ENCODE assay signal across 9 mouse cellular contexts in genomic region chr15:81926446-81926822, GRCm38 (mm10). TPM values are rescaled to one million over a fixed set of nuclear protein-coding genes. Genes with fewer than 3 reads are reported as not detected.
A peak's percentile ranks its signal among the peaks of the same experiment; 100 is the strongest.
DNase-seq lines count a peak whose midpoint lies in the region; ATAC-seq and TF ChIP-seq lines count a peak whose summit lies in the region.
"Had no signal": no experiment of that assay in that cellular context is flagged by ENCODE, and none has a peak within 500 bp of the region (broad histone marks: within the 10 kb centered on the region; RNA-seq: fewer than 3 reads in every experiment).

No protein-coding gene starts in this region.

- DNase-seq in frontal cortex, adult 2 months (ENCODE audit: extremely low spot score in 1 of 2, low spot score in 1 of 2), result no peak
- DNase-seq in testis, postnatal 14 days (ENCODE audit: low spot score), result no peak
- no peak for DNase-seq in liver, embryonic 14.5 days (ENCODE audit: low read depth in 3 of 3, low spot score in 3 of 3)
- no peak for DNase-seq in thymus, adult 18-20 months
- DNase-seq in gastrocnemius, postnatal 10 days, result no peak
- no peak for DNase-seq in right cerebral cortex, postnatal 4 days

- H3K9me3 ChIP-seq in liver, embryonic 14.5 days (ENCODE audit: control insufficient read depth, low read length), result no peaks in the 10 kb centered on the region

- H3K4me3 ChIP-seq in testis, adult 2 months (ENCODE audit: control insufficient read depth, low read depth, low read length), result peak overlapping the region; percentile 43
- no peak overlapping the region; a peak in 1 of 4 replicates for H3K4me3 ChIP-seq in liver, embryonic 14.5 days (ENCODE audit: insufficient read depth in 1 of 2, low read depth in 2 of 2, low read length in 2 of 2)

- peak overlapping the region; percentile 54 for H3K27ac ChIP-seq in testis, adult 2 months (ENCODE audit: control insufficient read depth, insufficient read depth, low read depth, low read length)
- no peak overlapping the region for H3K27ac ChIP-seq in liver, embryonic 14.5 days

- WGBS in liver, embryonic 14.5 days (ENCODE audit: insufficient replicate concordance), result 37% methylated on average over 9 of the region's 9 CpGs

- peak overlapping the region; percentile 80 for H3K4me2 ChIP-seq in liver, embryonic 14.5 days (ENCODE audit: low read depth)

- TF ChIP-seq POLR2A in testis, adult 2 months (IDR thresholded peaks at IDR 0.05; ENCODE audit: control insufficient read depth, low read depth, low read length), result no peak

- no peaks in the 10 kb centered on the region for H3K27me3 ChIP-seq in testis, adult 2 months (ENCODE audit: control insufficient read depth, insufficient read depth, low read length)
- H3K27me3 ChIP-seq in liver, embryonic 14.5 days (ENCODE audit: control insufficient read depth, insufficient read depth, low read length), result no peaks in the 10 kb centered on the region

- no peak for TF ChIP-seq EP300 in liver, embryonic 14.5 days (IDR thresholded peaks at IDR 0.05; ENCODE audit: low read depth)

- TF ChIP-seq CTCF in testis, adult 2 months (IDR thresholded peaks at IDR 0.05; ENCODE audit: control insufficient read depth, insufficient read depth, insufficient replicate concordance, low read depth, low read length), result no peak
- no peak for TF ChIP-seq CTCF in liver, embryonic 14.5 days (IDR thresholded peaks at IDR 0.05; ENCODE audit: low read depth)

- H3K36me3 ChIP-seq in testis, adult 2 months (ENCODE audit: control insufficient read depth, insufficient read depth, low read length), result no peaks in the 10 kb centered on the region; the same call in 1 of the 2 replicates
- H3K36me3 ChIP-seq in liver, embryonic 14.5 days (replicated peaks; ENCODE audit: control insufficient read depth, insufficient read depth, low read depth), result peaks cover 2% of the 10 kb centered on the region

- no peak overlapping the region for H3K9ac ChIP-seq in liver, embryonic 14.5 days (replicated peaks)

- ATAC-seq in frontal cortex, adult (ENCODE audit: low TSS enrichment), result peak; percentile 10
- ATAC-seq in liver, embryonic 14.5 days (ENCODE audit: insufficient read depth), result no peak

- peaks cover 15% of the 10 kb centered on the region for H3K4me1 ChIP-seq in testis, adult 2 months (ENCODE audit: control insufficient read depth, insufficient read depth, low read length)
- H3K4me1 ChIP-seq in liver, embryonic 14.5 days (replicated peaks; ENCODE audit: control insufficient read depth in 2 of 2, insufficient read depth in 2 of 2, low read length in 1 of 2), result peaks cover 14 to 21% of the 10 kb centered on the region in 2 experiments; a peak in 3 of 4 replicates

RNA-seq across cellular contexts. Expression of gene Polr3h, which starts 0.4 kb away (rescaled TPM):
- 48.7 and 59.8 TPM in 2 replicates for polyA plus RNA-seq in frontal cortex, adult 2 months (2012; rRNA removed)
- polyA plus RNA-seq in testis, adult 2 months (2012; rRNA removed), result 11.9 and 12.9 TPM in 2 replicates
- polyA plus RNA-seq in liver, embryonic 14.5 days (2012; rRNA removed), result 13.2 and 13.7 TPM in 2 replicates
- polyA plus RNA-seq in liver, embryonic 14.5 days (2014; fragmentation: Nextera tagmentation; extraction: Ambion mirVana), result 68.3 and 77.5 TPM in 2 replicates
- total RNA-seq in gastrocnemius, postnatal 10 days (2021), result 10 to 100 TPM in 1 of 2 experiments, 1 to 10 TPM in 1; 8.2 to 12.1 TPM

RNA-seq across cellular contexts. Expression of gene Csdc2, which starts 10.1 kb away (rescaled TPM):
- 228 and 277 TPM in 2 replicates for polyA plus RNA-seq in frontal cortex, adult 2 months (2012; rRNA removed)
- polyA plus RNA-seq in testis, adult 2 months (2012; rRNA removed), result 8.1 and 9.2 TPM in 2 replicates
- polyA plus RNA-seq in liver, embryonic 14.5 days (2012; rRNA removed), result 0.45 and 0.70 TPM in 2 replicates
- polyA plus RNA-seq in liver, embryonic 14.5 days (2014; fragmentation: Nextera tagmentation; extraction: Ambion mirVana), result 0.52 and 0.58 TPM in 2 replicates
- 1 to 10 TPM; 5.7 to 6.0 TPM for total RNA-seq in gastrocnemius, postnatal 10 days (2021)

RNA-seq across cellular contexts. Expression of gene Pmm1, which starts 34.3 kb away (rescaled TPM):
- 283 and 289 TPM in 2 replicates for polyA plus RNA-seq in frontal cortex, adult 2 months (2012; rRNA removed)
- polyA plus RNA-seq in testis, adult 2 months (2012; rRNA removed), result 12.1 and 13.8 TPM in 2 replicates
- 22.6 and 23.4 TPM in 2 replicates for polyA plus RNA-seq in liver, embryonic 14.5 days (2012; rRNA removed)
- 17.6 and 21.1 TPM in 2 replicates for polyA plus RNA-seq in liver, embryonic 14.5 days (2014; fragmentation: Nextera tagmentation; extraction: Ambion mirVana)
- total RNA-seq in gastrocnemius, postnatal 10 days (2021), result 10 to 100 TPM; 12.0 to 15.3 TPM

RNA-seq across cellular contexts. Expression of gene 1700029P11Rik, which starts 53.9 kb away (rescaled TPM):
- polyA plus RNA-seq in frontal cortex, adult 2 months (2012; rRNA removed), result not detected in 2 replicates
- 153 and 159 TPM in 2 replicates for polyA plus RNA-seq in testis, adult 2 months (2012; rRNA removed)
- polyA plus RNA-seq in liver, embryonic 14.5 days (2012; rRNA removed), result not detected in 2 replicates
- not detected in 2 replicates for polyA plus RNA-seq in liver, embryonic 14.5 days (2014; fragmentation: Nextera tagmentation; extraction: Ambion mirVana)
- total RNA-seq in gastrocnemius, postnatal 10 days (2021), result not detected
- polyA plus RNA-seq: large intestine, adult 2 months had no signal

RNA-seq across cellular contexts. Expression of gene Aco2, which starts 54.3 kb away (rescaled TPM):
- polyA plus RNA-seq in frontal cortex, adult 2 months (2012; rRNA removed), result 534 and 538 TPM in 2 replicates
- 112 and 118 TPM in 2 replicates for polyA plus RNA-seq in testis, adult 2 months (2012; rRNA removed)
- polyA plus RNA-seq in liver, embryonic 14.5 days (2012; rRNA removed), result 74.9 and 85.0 TPM in 2 replicates
- polyA plus RNA-seq in liver, embryonic 14.5 days (2014; fragmentation: Nextera tagmentation; extraction: Ambion mirVana), result 72.1 and 80.6 TPM in 2 replicates
- 100 to 1,000 TPM; 789 to 874 TPM for total RNA-seq in gastrocnemius, postnatal 10 days (2021)

Comparison
In these comparisons a context has a peak if more than half of its experiments do, and no peak if none do; other contexts are left out.
1. RNA of gene Csdc2, which starts 10.1 kb away (polyA plus RNA-seq): 228 to 277 TPM in frontal cortex, adult 2 months; 8.1 to 9.2 TPM in testis, adult 2 months and 0.45 to 0.70 TPM in liver, embryonic 14.5 days; every median in the first group is over 10 times any median in the second.
2. RNA of gene Pmm1, which starts 34.3 kb away (polyA plus RNA-seq): 283 to 289 TPM in frontal cortex, adult 2 months; 17.6 to 23.4 TPM in liver, embryonic 14.5 days and 12.1 to 13.8 TPM in testis, adult 2 months; every median in the first group is over 10 times any median in the second.